Mouse (Mus musculus): ENCODE data around the gene Vdac2.

Vdac2 gene

GRCm38 (mm10) chr14:21824938-21825337, at the start of gene Vdac2:
Gene Vdac2 (plus strand): TSS chr14:21825238.
- no peak for DNase-seq (ENCODE audit: low read depth, low spot score)

GRCm38 (mm10) chr14:21776201-21776600, 48.8 kb upstream of the Vdac2 start:
- DNase-seq (ENCODE audit: low read depth, low spot score) = no peak

GRCm38 (mm10) chr14:21786500-21786899, 38.5 kb upstream of the Vdac2 start:
- DNase-seq (ENCODE audit: low read depth, low spot score) = no peak

- DNase-seq (ENCODE audit: low read depth, low spot score) = no peak
These were observed 37.7 kb upstream of the Vdac2 start for GRCm38 (mm10) chr14:21787374-21787773.

- DNase-seq (ENCODE audit: low read depth, low spot score) = no peak
These were observed 36.9 kb upstream of the Vdac2 start for GRCm38 (mm10) chr14:21788121-21788520.

- no peak for DNase-seq (ENCODE audit: low read depth, low spot score)
These were observed 34.3 kb upstream of the Vdac2 start for GRCm38 (mm10) chr14:21790585-21791251.

- no peak for DNase-seq (ENCODE audit: low read depth, low spot score)
These were observed 33.3 kb upstream of the Vdac2 start for GRCm38 (mm10) chr14:21791722-21792121.

- DNase-seq (ENCODE audit: low read depth, low spot score) = no peak
These were observed 32.8 kb upstream of the Vdac2 start for GRCm38 (mm10) chr14:21792250-21792649.

- no peak for DNase-seq (ENCODE audit: low read depth, low spot score)
These were observed 24.4 kb upstream of the Vdac2 start for GRCm38 (mm10) chr14:21800641-21801040.

- DNase-seq (ENCODE audit: low read depth, low spot score) = no peak
These were observed 23.4 kb upstream of the Vdac2 start for GRCm38 (mm10) chr14:21801624-21802023.

- DNase-seq (ENCODE audit: low read depth, low spot score) = no peak
These were observed 22.4 kb upstream of the Vdac2 start for GRCm38 (mm10) chr14:21802543-21803206.

- DNase-seq (ENCODE audit: low read depth, low spot score) = no peak
These were observed 18.8 kb upstream of the Vdac2 start for GRCm38 (mm10) chr14:21806203-21806602.

GRCm38 (mm10) chr14:21806631-21807160, 18.3 kb upstream of the Vdac2 start:
- DNase-seq (ENCODE audit: low read depth, low spot score) = no peak

GRCm38 (mm10) chr14:21808208-21808922, 16.7 kb upstream of the Vdac2 start:
- no peak for DNase-seq (ENCODE audit: low read depth, low spot score)

- no peak for DNase-seq (ENCODE audit: low read depth, low spot score)
These were observed 15.6 kb upstream of the Vdac2 start for GRCm38 (mm10) chr14:21809418-21809817.

GRCm38 (mm10) chr14:21811301-21811700, 13.7 kb upstream of the Vdac2 start:
- DNase-seq (ENCODE audit: low read depth, low spot score) = no peak

- no peak for DNase-seq (ENCODE audit: low read depth, low spot score)
These were observed 13.2 kb upstream of the Vdac2 start for GRCm38 (mm10) chr14:21811744-21812393.

- peak; percentile 88 for DNase-seq (ENCODE audit: low read depth, low spot score)
These were observed 12.4 kb upstream of the Vdac2 start for GRCm38 (mm10) chr14:21812590-21813162.

- no peak for DNase-seq (ENCODE audit: low read depth, low spot score)
These were observed 11.8 kb upstream of the Vdac2 start for GRCm38 (mm10) chr14:21813216-21813615.

GRCm38 (mm10) chr14:21813847-21814246, 11.2 kb upstream of the Vdac2 start:
- no peak for DNase-seq (ENCODE audit: low read depth, low spot score)

- DNase-seq (ENCODE audit: low read depth, low spot score) = no peak
These were observed 10.4 kb upstream of the Vdac2 start for GRCm38 (mm10) chr14:21814606-21815005.

- DNase-seq (ENCODE audit: low read depth, low spot score) = no peak
These were observed 8.8 kb upstream of the Vdac2 start for GRCm38 (mm10) chr14:21816255-21816654.

All from R1 (cell line).